Mouse (Mus musculus) heart, embryonic 12.5 days (tissue): ENCODE results near the gene Kat2b. TPM values are rescaled to one million over a fixed set of nuclear protein-coding genes. Genes with fewer than 3 reads are reported as not detected.
"Not testable (repeated sequence)": the region's sequence is repeated elsewhere in the genome, so short reads cannot be mapped to it uniquely, and the experiment has no call there.

Source experiments
- ATAC-seq: fragments of 200-750 bp; cut with Nextera tagmentation; 2 replicates; pipeline ENCODE4 v1.8.0; 2017; ENCODE audit warnings: moderate TSS enrichment, moderate library complexity; ENCODE audit not compliant: insufficient number of reproducible peaks, low FRiP score
- H3K27ac ChIP-seq: fragments of 300-500 bp; sonication (generic); 2 replicates; pipeline ENCODE4 v1.5.1; 2016; ENCODE audit warnings: mild to moderate bottlenecking, moderate library complexity; ENCODE audit not compliant: poor library complexity, severe bottlenecking
- H3K27me3 ChIP-seq: fragments of 300-500 bp; sonication (generic); replicated peaks from 2 replicates; pipeline ENCODE4 v1.6.1; 2016; ENCODE audit warnings: mild to moderate bottlenecking, moderate library complexity
- H3K36me3 ChIP-seq: fragments of 300-500 bp; sonication (generic); 2 replicates; pipeline ENCODE4 v1.6.1; 2016; ENCODE audit warnings: mild to moderate bottlenecking, moderate library complexity
- H3K4me1 ChIP-seq: fragments of 300-500 bp; sonication (generic); replicated peaks from 2 replicates; pipeline ENCODE4 v1.6.1; 2016; ENCODE audit warnings: mild to moderate bottlenecking
- H3K4me2 ChIP-seq: fragments of 300-500 bp; sonication (generic); 2 replicates; pipeline ENCODE4 v1.6.1; 2016; ENCODE audit warnings: mild to moderate bottlenecking, moderate library complexity
- H3K4me3 ChIP-seq: fragments of 300-500 bp; sonication (generic); 2 replicates; pipeline ENCODE4 v1.5.1; 2016; ENCODE audit warnings: mild to moderate bottlenecking
- H3K9ac ChIP-seq: fragments of 300-500 bp; sonication (generic); 2 replicates; pipeline ENCODE4 v1.6.1; 2016; ENCODE audit warnings: mild to moderate bottlenecking, moderate library complexity
- H3K9me3 ChIP-seq: fragments of 300-500 bp; sonication (generic); replicated peaks from 2 replicates; pipeline ENCODE4 v1.6.1; 2016; ENCODE audit warnings: mild to moderate bottlenecking, moderate library complexity
- WGBS: fragments of 180-500 bp; shearing (Covaris S2); methylation state at CpG from one replicate; pipeline ENCODE4 v1.1.7; 2016; 5-methylcytosine and 5-hydroxymethylcytosine counted together
- polyA plus RNA-seq: library from polyadenylated mRNA; unstranded; fragments of >200 nt; fragmentation: Nextera tagmentation; extraction: Ambion mirVana; gene quantifications from 2 replicates; pipeline ENCODE4 v1.2.1, GENCODE M21; 2016

Gene Kat2b
- polyA plus RNA-seq, 1 experiment from 2014 or later: 14.0 TPM

DNA sequence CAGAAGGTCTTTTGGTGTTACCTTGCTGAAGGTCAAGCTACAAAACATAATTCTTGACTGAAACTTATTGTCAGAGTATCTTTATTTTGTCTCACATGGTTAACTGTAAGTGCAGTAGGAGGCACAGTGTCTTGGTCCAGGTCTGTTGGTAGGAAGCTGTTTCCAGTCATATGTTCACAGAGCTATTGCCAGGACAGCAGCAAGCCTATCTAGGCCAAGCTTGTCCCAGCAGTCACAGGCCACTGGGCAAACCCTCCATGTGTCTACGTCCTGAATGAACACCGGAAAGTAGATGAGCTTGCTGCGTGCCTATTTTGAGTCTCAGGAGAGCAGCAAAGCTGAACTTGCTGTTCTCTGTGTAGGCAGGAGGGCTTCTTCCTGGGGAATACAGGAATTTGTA is 152.3 kb downstream of the Kat2b start:
- not testable (repeated sequence) for H3K4me1 ChIP-seq, H3K4me3 ChIP-seq, H3K27me3 ChIP-seq, H3K9me3 ChIP-seq, ATAC-seq, H3K27ac ChIP-seq, H3K9ac ChIP-seq, H3K36me3 ChIP-seq, H3K4me2 ChIP-seq
- 79% methylated on average over 3 of the region's 3 CpGs for WGBS

Other genes starting within 250 kb of the Kat2b start
- 0.39 and 0.42 TPM in 2 replicates for gene Efhb, start 103.5 kb upstream of the Kat2b start, polyA plus RNA-seq
- gene Rab5a, start 87.6 kb upstream of the Kat2b start, polyA plus RNA-seq: 90.9 and 99.0 TPM in 2 replicates
- gene Pp2d1, start 27.4 kb upstream of the Kat2b start, polyA plus RNA-seq: 0.19 and 0.23 TPM in 2 replicates
- gene Sgo1, start 122.5 kb downstream of the Kat2b start, polyA plus RNA-seq: 26.5 and 26.8 TPM in 2 replicates